Mouse (Mus musculus) forebrain, postnatal 0 days (tissue): Measurements from ENCODE around the gene Itgae. TPM values are rescaled to one million over a fixed set of nuclear protein-coding genes. Genes with fewer than 3 reads are reported as not detected.

ENCODE experiments used
- ATAC-seq: fragments of 200-750 bp; cut with Nextera tagmentation; 2 replicates; pipeline ENCODE4 v1.8.0; 2017; ENCODE audit warnings: mild to moderate bottlenecking, moderate library complexity
- DNase-seq: peaks from one replicate; pipeline ENCODE4 v3.0.0-alpha.2; 2015
- H3K27ac ChIP-seq: fragments of 300-500 bp; sonication (generic); 2 replicates; pipeline ENCODE4 v1.5.1; 2014; ENCODE audit warnings: low read depth, mild to moderate bottlenecking, antibody characterized with exemption, low read length, moderate library complexity, mixed read lengths
- H3K27me3 ChIP-seq: fragments of 300-500 bp; sonication (generic); 2 replicates; pipeline ENCODE4 v1.6.1; 2014; ENCODE audit warnings: mild to moderate bottlenecking, low read length, mixed read lengths; ENCODE audit not compliant: insufficient read depth
- H3K36me3 ChIP-seq: fragments of 300-500 bp; sonication (generic); 2 replicates; pipeline ENCODE4 v1.6.1; 2014; ENCODE audit warnings: mild to moderate bottlenecking, moderate library complexity; ENCODE audit not compliant: insufficient read depth
- H3K4me1 ChIP-seq: fragments of 300-500 bp; sonication (generic); 2 replicates; pipeline ENCODE4 v1.6.1; 2014; ENCODE audit warnings: antibody characterized with exemption; ENCODE audit not compliant: insufficient read depth
- H3K4me2 ChIP-seq: fragments of 300-500 bp; sonication (generic); 2 replicates; pipeline ENCODE4 v1.6.1; 2014; ENCODE audit warnings: low read depth, mild to moderate bottlenecking, moderate library complexity
- H3K4me3 ChIP-seq: fragments of 300-500 bp; sonication (generic); 2 replicates; pipeline ENCODE4 v1.5.1; 2014; ENCODE audit warnings: low read depth, low read length, mixed read lengths
- H3K9ac ChIP-seq: fragments of 300-500 bp; sonication (generic); 2 replicates; pipeline ENCODE4 v1.6.1; 2014; ENCODE audit warnings: mild to moderate bottlenecking
- H3K9me3 ChIP-seq: fragments of 300-500 bp; sonication (generic); 2 replicates; pipeline ENCODE4 v1.6.1; 2016; ENCODE audit warnings: low read length
- CTCF ChIP-seq: sonication (generic); IDR thresholded peaks from 2 replicates; pipeline ENCODE4 v1.5.1; 2016; ENCODE audit warnings: antibody characterized with exemption, control low read depth, low read depth
- WGBS: fragments of 180-500 bp; shearing (Covaris S2); extraction: QIAGEN DNeasy Blood & Tissue Kit; methylation state at CpG from one replicate; pipeline ENCODE4 v1.1.7; 2014; 5-methylcytosine and 5-hydroxymethylcytosine counted together
- polyA plus RNA-seq: library from polyadenylated mRNA; unstranded; fragments of >200 nt; fragmentation: Nextera tagmentation; extraction: Ambion mirVana; gene quantifications from 2 replicates; pipeline ENCODE4 v1.2.1, GENCODE M21; 2015
- total RNA-seq: library from RNA; depleted of rRNA; stranded (reverse); fragments of >200 nt; gene quantifications from 2 replicates; pipeline ENCODE4 v1.2.3, GENCODE M21; 2014

Gene Itgae
- total and polyA plus RNA-seq, 2 experiments from 2014 or later: 0.21 to 0.24 TPM

- no peaks in the 10 kb centered on the region for H3K4me1 ChIP-seq
- H3K27me3 ChIP-seq: no peaks in the 10 kb centered on the region
- 99% methylated on average over 6 of the region's 6 CpGs for WGBS
- no peak overlapping the region for H3K9ac ChIP-seq
- H3K36me3 ChIP-seq: no peaks in the 10 kb centered on the region
- no peak overlapping the region for H3K4me3 ChIP-seq
- TF ChIP-seq CTCF: no peak
- ATAC-seq (no peak), DNase-seq (no peak)
- no peaks in the 10 kb centered on the region for H3K9me3 ChIP-seq
- H3K4me2 ChIP-seq: no peak overlapping the region
- no peak overlapping the region for H3K27ac ChIP-seq
Measured at GRCm38 (mm10) chr11:73132999-73133398, 42.6 kb downstream of the Itgae start.

- Histone ChIP-seq H3K27ac (no peak overlapping the region), H3K9me3 (no peaks in the 10 kb centered on the region), H3K27me3 (no peaks in the 10 kb centered on the region), H3K9ac (no peak overlapping the region), H3K4me3 (no peak overlapping the region), H3K36me3 (no peaks in the 10 kb centered on the region), H3K4me1 (no peaks in the 10 kb centered on the region), H3K4me2 (no peak overlapping the region)
- DNase-seq: no peak
- no peak for ATAC-seq
- WGBS: 96% methylated on average over 5 of the region's 5 CpGs
- TF ChIP-seq CTCF: no peak
Measured at GRCm38 (mm10) chr11:73134222-73134621, 43.8 kb downstream of the Itgae start.

GRCm38 (mm10) chr11:73136587-73136986, 46.2 kb downstream of the Itgae start:
- WGBS: 84% methylated on average over 6 of the region's 6 CpGs
- H3K27me3 ChIP-seq: no peaks in the 10 kb centered on the region
- DNase-seq: no peak
- ATAC-seq: no peak
- TF ChIP-seq CTCF: no peak
- H3K36me3 ChIP-seq: no peaks in the 10 kb centered on the region
- no peak overlapping the region for H3K27ac ChIP-seq
- no peaks in the 10 kb centered on the region for H3K9me3 ChIP-seq
- no peak overlapping the region for H3K9ac ChIP-seq
- no peaks in the 10 kb centered on the region for H3K4me1 ChIP-seq
- H3K4me3 ChIP-seq: no peak overlapping the region
- H3K4me2 ChIP-seq: 0 out of 2 replicates have a peak overlapping the region, but pooled peaks have one; percentile 77

GRCm38 (mm10) chr11:73137116-73137515, 46.7 kb downstream of the Itgae start:
- Histone ChIP-seq H3K4me3 (peak overlapping the region; percentile 74), H3K9ac (peak overlapping the region; percentile 49; the same call in 1 of the 2 replicates), H3K4me1 (no peaks in the 10 kb centered on the region), H3K4me2 (peak overlapping the region; percentile 77), H3K36me3 (no peaks in the 10 kb centered on the region), H3K27me3 (no peaks in the 10 kb centered on the region), H3K9me3 (no peaks in the 10 kb centered on the region), H3K27ac (no peak overlapping the region)
- ATAC-seq (no peak), DNase-seq (no peak)
- no peak for TF ChIP-seq CTCF
- 35% methylated on average over 11 of the region's 11 CpGs for WGBS

- H3K27me3 ChIP-seq: no peaks in the 10 kb centered on the region
- H3K4me2 ChIP-seq: peak within 1 kb of the TSS; percentile 77
- no peaks in the 10 kb centered on the region for H3K36me3 ChIP-seq
- no peak within 1 kb of the TSS for H3K27ac ChIP-seq
- H3K4me3 ChIP-seq: peak within 1 kb of the TSS; percentile 74
- WGBS: under 1% methylated on average over 84 of the region's 84 CpGs
- H3K9me3 ChIP-seq: no peaks in the 10 kb centered on the region
- peak within 1 kb of the TSS; percentile 49 for H3K9ac ChIP-seq
- TF ChIP-seq CTCF: peak; percentile 97
- peak; percentile 93 for DNase-seq
- H3K4me1 ChIP-seq: no peaks in the 10 kb centered on the region
- ATAC-seq: peak; percentile 97
Measured at GRCm38 (mm10) chr11:73137591-73138501, 47.5 kb downstream of the Itgae start, which contains the start of gene Haspin. TSS of gene Haspin (minus strand) at chr11:73138294.

- WGBS: 55% methylated on average over 1 of the region's 1 CpGs
Measured at GRCm38 (mm10) chr11:73144261-73144681, 53.9 kb downstream of the Itgae start.

More at GRCm38 (mm10) chr11:73144261-73144681, 53.9 kb downstream of the Itgae start:
- Histone ChIP-seq H3K27ac (no peak overlapping the region), H3K9ac (no peak overlapping the region), H3K9me3 (no peaks in the 10 kb centered on the region), H3K27me3 (no peaks in the 10 kb centered on the region), H3K4me2 (no peak overlapping the region), H3K36me3 (no peaks in the 10 kb centered on the region), H3K4me3 (no peak overlapping the region), H3K4me1 (no peaks in the 10 kb centered on the region)
- ATAC-seq (no peak), DNase-seq (no peak)
- no peak for TF ChIP-seq CTCF
